Mouse (Mus musculus): Measurements from ENCODE around the gene Lrp6. TPM values are rescaled to one million over a fixed set of nuclear protein-coding genes. Genes with fewer than 3 reads are reported as not detected.
A peak's percentile ranks its signal among the peaks of the same experiment; 100 is the strongest.

Lrp6 gene
- total RNA-seq, 2 experiments from 2014 or later, result 77.3 to 78.5 TPM

DNA sequence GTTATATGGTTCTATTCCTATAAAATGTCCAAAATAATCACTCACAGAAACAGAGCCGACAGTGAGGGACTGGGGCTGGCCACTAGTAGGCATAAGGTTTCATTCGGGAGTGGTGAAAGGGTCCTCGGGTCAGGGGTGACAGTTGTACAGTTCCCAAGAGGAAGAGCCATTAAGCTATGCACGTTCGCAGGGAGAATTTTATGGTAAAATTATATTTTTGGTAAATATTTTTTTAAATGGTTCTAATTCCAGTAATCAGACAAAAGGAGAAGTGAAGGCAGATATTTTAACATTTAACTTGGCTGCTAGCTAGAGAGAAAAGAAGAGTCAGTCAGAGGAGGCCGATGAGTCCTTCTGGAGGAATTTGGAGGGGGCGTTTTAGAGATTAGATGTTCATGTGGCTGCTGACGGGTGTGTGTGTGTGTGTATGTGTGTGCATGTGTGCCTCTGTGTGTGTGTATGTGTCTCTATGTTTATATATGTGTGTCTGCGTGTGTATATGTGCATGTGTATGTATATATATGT lies 131.8 kb downstream of the Lrp6 start:
- DNase-seq, result no peak

DNA sequence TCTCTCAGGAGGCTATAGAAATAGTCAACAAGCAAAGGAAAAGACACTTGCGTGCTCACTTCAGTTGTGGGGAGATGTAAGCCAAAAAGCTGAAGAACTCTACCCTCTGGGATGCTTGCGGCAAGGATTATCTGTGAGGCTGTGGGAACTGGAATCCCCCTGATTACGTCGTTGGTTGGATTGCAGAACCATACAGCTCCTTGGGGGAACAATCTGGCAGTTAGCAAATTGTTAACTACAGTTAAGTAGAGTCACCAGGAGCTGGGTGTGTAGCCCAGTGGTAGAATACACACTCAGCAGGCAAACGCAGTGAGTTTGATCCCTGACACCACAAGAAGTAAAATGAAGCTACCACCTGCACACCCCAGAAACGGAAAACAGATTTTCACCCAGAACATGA lies 132.7 kb downstream of the Lrp6 start:
- no peak for DNase-seq

DNA sequence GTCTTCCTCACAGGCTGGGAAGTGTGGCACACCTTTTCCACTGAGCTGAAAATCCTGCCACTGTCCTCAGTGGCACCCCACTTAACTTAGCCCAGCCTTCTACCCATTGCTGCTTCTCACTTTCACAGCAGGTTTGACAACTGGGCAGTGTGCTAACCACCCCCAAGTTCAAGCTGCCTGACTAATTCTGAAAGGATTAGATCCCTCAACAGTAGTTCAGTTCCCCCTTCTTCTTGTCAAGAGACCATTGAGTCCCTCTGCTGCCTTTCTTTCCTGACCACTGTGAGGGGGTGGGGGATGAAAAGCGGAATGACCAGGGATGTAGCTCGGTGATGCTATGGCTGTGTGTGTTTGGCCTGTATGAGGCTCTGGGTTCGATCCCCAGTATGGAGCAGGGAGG lies 133.5 kb downstream of the Lrp6 start:
- no peak for DNase-seq

DNA sequence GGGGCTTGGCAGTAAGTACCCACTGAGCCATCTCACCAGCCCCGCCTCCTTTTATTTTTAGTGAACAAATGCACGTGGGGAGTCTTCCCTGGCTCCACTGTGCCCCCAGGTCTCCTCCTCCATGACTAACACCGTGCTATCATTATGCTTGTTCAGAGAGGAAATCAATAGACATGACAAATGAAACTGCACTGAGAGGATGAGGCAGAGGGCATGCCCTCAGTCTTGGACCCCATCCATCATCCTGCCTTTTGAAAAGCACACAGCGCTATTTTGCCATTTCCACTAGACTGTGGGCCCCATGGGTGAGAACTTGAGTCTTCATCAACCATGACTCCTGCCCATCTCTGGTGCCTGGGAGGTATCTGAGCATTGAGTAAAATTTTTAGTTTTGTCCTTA lies 135.2 kb downstream of the Lrp6 start:
- DNase-seq, result no peak

DNA sequence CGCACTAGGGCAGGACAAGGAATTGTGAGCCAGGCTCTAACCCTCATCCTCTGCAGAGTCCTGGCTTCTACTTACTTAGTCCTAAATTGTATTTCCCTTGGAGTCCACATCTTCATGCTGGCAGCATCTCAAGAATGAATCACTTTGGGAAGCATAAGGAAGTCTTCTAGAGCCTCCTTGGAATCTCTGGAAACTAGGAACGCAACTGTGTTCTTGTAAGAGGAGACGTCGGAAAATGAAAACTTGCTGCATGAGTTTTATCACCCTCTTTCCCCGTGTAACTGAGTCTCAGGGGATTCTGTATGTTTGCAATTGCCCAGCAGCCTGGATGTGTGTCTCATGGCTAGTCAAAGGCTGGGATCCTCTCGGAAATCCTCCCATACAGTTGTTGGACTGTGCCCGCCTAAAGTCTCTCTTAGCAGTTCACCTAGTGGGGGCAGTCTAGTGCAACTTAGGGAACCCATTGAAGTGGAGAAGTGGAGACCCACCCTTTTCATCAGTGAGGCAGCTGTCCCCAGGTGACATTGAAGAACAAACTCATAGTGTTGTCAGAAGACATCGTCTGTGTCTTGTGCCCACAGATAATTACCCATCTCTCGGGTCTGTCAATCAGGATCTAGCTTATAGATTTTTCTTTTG lies 136.5 kb downstream of the Lrp6 start:
- no peak for DNase-seq

DNA sequence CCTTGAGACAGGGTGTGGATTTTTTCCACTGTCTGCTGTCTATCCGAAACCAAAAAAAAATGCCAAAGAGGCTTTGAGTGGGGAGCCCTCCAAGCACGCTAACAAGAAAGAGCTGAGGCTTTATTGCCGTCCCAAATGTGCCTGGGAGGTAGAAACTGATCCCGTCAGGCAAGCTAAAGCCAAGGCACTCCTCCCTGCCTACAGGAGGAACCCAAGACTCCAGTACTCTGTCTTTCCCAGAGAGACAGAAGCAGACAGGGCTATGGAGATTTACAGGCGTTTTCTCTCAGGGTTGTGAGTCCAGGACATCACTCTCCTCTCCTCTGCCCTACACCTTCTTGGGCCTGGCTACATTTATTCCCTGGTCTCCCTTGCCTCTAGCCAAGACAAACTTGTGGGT lies 138.3 kb downstream of the Lrp6 start:
- DNase-seq, result no peak

DNA sequence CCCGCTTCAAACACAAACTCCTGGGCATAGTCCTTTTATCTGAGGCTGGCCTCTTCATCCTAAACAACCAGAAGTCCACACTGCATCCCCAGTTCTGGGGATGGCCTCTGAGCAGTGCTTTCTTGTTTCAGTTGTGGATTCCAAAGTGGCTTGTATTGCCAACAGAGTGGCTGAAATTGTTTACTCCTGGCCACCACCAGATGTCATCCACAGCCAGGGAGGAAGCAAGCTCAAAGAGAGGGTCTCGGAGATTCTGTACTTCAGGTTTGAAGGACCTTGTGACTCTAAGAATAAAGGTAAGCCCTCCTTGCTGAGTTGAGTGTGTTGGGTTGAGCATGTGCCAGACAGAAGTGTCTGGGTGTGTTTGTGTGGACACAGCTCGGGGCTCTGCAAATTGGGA lies 139.6 kb downstream of the Lrp6 start:
- no peak for DNase-seq

DNA sequence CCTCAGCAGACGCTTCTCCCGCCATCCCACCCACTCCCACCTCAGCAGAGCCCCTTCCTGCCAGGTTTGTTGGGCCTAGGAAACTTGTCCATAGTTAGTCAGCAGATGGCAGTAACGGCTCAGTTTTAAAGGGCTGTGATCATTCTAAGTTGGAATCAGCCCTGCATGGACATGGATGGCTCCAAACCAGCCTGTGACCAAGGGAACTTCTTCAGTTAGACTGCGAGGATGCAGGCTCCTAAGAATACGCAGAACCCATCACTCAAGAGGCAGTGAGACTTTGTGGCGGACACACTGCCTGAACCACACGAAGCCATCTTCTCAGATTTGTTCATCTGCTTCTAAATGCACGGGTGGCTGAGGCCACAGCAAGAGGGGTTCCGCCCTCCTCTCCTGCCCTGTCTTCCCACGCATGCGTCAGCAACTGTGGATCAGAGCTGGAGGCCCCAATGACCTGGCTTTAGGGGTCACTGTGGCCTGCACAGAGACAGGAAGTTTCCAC lies 141.5 kb downstream of the Lrp6 start:
- peak; percentile 75 for DNase-seq

DNA sequence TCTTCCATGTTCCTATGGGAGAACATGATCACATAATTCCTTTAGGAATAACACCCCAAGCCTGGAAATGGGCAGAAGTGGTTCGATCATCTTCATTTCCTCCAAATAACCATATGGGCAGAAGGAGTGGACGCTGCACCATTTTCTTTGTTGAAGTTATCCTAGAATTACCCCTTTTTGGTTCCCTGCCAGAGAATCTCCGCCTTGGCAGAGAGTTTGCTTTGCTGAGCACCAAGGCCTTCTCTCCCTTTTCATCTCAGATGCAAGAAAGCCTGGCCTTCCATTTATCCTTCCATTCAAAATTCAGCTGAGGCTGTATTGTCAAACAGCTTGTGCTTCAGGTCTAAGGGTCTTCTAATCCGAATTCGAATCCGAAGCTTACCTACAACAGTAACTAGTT lies 144.8 kb downstream of the Lrp6 start:
- peak; percentile 71 for DNase-seq

DNA sequence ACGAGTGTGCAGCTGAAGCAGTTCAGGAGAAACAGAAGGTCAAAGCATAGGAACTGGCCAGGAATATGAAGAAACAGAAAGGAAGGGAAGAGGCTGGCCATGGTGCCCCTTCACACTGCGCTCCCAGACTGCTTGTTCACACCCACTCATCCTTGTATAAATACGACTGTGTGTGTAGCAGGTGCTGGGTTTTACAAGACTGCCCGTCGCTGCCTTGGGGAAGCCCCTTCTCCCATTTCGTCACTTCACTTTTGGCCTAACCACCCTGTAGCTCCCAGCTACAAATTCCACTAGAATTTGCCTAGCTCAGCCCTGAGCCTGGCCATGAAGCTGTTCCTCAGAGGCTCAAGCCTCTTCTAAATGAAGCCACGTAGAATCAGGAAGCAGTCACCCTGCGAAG lies 146.4 kb downstream of the Lrp6 start:
- DNase-seq, result no peak

DNA sequence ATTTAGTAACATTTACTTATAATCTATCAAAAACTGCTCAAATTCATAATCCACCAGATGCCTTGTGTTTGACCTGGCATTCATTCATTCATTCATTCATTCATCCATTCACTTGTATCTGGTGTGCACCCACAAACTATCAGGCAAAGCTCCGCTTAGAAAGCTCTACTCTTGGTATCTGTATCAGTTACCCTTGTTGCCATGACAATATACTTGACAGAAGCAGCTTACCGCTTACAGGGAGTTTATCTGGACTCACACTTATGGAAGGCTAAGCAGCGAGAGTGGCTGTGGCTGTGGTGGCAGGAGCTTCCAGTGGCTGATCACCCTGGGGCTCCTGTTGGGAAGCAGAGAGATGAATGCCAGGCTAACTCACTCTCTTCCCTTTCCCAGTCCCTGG lies 148.9 kb downstream of the Lrp6 start:
- no peak for DNase-seq

DNA sequence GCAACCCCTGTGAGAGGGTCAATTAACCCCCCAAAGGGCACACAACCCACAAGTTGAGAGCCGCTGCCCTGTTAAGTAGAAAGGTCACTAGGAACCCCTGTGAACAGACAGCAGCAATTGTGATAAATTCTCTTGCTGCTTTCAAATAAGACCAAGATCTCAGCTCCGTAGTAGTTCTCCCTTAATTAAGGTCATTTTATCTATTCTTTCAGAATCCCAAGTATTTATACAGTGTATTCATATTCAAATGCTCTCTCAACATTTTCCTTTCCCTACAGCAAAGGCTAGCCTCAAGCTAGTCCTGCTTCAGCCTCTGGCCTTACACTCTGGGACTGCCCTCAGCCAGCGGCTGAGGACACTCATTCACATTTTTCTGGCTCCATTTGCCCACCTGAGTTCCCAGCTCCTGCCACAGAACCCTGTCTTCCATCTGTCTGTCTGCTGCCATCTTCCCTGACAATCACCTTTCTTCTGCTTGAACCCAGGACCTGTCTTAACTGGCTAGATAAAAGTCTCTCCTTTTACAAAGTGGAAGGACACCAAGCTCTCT lies 150.1 kb downstream of the Lrp6 start:
- DNase-seq, result no peak

DNA sequence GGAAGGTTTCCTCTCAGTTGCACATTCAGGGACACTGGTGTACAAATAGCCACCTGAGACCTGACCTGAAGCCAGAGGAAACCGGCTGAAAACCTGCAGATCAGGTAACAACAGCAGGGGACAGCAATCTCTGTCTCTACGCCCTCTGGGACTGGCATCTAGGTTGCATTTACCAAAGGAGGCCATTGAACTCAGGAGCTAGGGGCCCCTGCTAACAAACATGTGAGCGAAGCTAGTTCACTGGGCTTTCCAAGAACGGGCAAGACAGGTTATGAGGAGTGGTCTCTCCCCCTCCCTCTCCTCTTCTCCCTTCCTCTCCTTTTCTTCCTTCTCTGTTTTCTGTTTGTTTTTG lies 152.3 kb downstream of the Lrp6 start:
- DNase-seq, result no peak

DNA sequence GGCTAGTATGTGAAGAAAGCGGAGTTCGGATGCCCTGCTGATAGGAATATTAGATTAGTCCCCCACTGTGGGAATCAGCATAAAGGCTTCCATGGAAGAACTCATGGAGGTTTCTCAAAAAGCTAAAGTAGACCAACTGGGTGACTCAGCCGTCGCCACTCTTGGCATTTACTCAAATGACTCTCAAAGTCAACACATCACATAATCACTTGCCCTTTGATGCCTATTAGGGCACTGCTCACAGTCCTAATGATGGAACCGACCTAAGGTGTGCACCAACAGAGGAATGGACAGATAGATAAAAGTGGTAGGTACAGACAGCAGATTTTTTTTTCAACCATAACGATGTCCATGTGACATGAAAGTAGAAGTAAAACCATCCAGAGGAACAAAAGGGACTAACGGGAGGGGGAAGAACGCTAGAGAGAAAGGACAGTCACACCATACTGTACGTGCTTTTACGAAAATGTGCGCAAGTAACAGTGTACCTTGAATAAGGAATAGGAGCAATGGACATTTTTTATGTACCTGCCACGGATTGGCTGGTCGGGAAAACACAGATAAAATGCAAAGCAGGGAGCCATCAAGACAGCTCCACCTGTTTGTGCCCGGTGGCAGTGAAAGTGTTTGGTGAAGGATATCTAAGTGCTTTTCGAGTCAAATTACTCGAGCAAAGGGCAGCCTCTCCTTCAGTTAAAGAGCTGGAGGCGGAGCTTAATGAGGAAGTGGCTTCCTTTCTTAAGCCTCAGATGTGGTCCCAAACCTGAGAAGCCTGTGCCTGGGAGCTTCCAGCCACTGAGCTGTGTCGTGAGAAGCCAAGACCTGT lies 152.8 kb downstream of the Lrp6 start:
- DNase-seq, result no peak

DNA sequence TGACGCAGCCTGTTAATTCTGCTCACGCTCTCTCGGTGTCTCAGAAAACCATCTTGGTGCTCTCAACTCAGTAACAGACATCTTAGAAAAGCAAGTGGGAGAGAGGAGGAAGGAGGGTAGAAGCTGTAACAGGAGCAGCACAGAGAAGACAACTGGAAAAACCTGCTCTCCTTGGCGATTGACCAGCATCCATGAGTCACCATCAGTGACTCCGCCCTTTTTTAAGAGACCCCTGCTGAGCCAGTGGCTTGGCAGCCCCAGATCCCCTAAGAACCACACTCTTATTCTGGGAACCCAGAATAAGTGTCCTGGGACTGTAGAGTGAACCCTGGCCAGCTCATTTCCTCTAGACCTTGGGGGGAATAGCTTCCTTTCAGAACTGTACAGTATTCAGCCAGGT lies 159.5 kb downstream of the Lrp6 start:
- DNase-seq, result no peak

DNA sequence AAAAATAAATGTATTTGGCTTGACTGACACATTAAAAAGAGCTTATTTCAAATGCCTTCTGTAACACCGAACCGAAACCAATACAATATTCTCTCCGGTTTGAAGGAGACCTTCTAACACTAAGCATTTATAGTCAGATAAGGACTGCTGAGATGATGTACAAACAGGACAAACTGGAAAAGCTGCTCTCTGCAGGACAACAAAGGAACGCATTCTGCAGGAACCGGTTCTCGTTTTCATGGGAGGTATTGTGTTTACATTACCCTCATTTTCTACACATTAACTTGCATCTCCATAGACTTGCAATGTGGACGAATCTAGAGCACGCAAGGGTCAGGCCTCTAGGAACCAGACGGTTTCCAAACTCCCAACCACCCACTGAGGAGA lies 163.1 kb downstream of the Lrp6 start:
- DNase-seq, result no peak

DNA sequence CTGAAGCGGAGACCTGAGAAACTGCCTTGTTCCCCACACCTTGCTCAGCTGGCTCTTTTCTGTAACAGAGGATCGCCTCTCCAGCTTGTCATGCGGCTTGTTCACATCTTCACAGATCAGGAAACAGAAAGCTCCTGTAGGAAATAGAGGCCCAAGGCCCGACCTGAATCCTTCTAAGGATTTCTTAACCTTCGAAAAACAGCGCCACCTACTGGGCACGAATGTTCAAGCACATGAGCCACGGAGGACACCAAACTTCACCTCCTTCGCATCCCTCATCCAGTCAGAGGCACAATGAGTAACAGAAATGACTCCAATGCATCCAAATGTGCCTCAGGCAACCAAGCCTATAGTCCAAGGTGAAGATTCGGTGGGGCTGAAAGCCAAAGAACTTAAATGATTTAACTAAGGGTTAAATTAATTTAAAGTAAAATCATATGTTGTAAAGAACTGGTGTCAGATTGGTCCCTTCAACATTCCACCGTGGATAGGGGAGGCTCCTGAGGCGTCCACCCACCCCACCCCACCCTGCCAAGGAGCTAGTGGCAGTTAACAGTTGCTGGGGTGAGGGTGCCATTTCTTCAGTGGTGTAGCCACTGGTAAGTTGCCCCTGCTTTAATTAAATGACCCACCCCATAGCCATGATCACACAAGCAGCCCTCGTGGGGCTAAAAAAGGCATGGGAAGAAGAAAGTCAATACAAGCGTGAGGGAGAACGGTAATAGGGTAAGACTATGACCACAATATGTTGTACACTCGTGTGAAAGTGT lies 163.7 kb downstream of the Lrp6 start:
- DNase-seq, result peak; percentile 80

Other genes starting within 250 kb of the Lrp6 start
- not detected for gene Bcl2l14, start 170.6 kb downstream of the Lrp6 start, total RNA-seq (2021)
- 1 to 10 TPM; 5.5 to 6.9 TPM for gene Mansc1, start 65.5 kb upstream of the Lrp6 start, total RNA-seq (2021)
- gene Borcs5, start 72.5 kb upstream of the Lrp6 start, total RNA-seq (2021), result 10 to 100 TPM; 11.3 to 14.4 TPM
- gene Dusp16, start 225.7 kb upstream of the Lrp6 start, total RNA-seq (2021), result 10 to 100 TPM; 19.3 to 23.0 TPM

Data from adrenal gland, postnatal 10 days (tissue).